Mouse (Mus musculus): ENCODE data around the gene Olfr1020.

Olfr1020 gene

DNA sequence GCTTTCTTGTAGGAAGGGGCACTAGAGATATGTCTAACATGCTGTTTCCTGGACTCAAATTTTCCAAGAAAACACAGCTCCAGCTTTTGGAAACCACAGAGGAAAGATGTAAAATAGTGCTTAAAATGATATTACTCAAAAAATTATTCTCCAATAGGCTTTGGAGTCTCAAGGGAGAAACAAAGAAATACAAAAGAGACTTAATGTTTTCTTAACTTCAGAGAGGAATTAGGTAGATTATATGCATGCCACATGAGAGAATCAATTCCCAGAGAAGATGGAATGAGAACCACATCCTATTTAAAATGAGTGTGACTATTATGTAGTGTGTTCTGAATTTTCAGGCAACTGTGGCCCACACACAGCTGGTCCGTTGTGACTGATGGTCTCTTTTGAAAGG is at the start of gene Olfr1020:
Olfr1020 (plus strand) TSS at position 301 of the 400 bp plus-strand sequence.
- in situ Hi-C loops (cut with MboI, MseI): no loop called here

DNA sequence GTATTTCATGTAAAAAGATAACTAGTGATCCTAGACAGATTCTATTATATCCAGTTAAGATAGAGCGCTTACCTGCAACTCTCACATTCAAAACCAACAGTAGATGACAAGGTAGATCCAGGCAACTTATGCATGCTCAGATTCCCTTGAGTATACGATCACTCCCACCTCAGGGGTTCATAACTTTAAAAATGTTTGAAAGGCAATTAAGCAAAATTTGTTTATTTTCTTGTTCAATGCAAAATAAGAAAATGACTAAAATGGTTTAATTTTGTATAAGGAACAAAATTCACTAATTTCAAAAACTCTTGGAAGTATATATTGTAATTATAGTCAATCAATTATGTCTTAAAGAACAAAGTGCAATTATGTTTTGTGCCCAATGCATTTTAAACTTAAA is 44.4 kb upstream of the Olfr1020 start, which contains the start of gene Olfr1016:
Olfr1016 (minus strand) TSS at position 101 of the 400 bp plus-strand sequence.
- in situ Hi-C loops (cut with MboI, MseI): no loop called here

DNA sequence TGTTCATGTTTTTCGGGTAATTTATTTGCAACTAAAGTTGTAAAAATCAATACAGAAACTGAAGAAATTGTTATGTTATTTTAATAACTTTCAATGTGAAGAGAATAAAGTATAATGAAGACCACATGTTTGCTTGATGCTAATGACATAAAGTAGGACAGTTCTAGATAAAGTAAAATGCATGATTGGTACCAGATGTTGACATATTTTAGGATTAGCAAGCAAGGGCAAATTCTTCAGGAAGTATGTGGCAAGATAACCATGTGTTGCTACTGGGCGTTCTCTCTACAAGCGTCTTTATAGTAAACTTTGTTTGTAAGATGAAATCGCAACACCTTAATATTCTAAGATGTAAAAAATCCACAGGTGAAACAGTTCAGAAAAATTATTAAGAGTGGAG is 42.3 kb upstream of the Olfr1020 start:
- in situ Hi-C loops (cut with MboI, MseI): no loop called here

DNA sequence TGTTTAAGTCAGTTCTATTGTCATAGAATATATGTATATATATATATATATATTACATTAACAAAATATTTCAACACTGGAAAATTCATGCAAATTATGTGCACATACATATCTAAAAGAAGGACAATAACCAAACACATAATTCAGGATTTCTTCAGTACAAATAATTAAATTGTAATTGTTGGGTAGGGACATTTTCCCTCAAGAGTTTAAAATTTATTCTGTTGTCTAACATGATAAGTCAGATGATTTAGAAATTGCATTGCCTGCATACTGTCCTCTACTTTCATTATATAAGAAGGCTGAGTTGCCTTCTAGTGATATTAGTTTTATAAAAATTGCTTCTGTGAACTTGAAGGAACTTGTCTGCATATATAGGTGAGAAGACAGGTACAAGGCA is 28.7 kb upstream of the Olfr1020 start, which contains the start of gene Olfr1018:
Olfr1018 (plus strand) TSS at position 301 of the 400 bp plus-strand sequence.
- in situ Hi-C loops (cut with MboI, MseI): no loop called here

DNA sequence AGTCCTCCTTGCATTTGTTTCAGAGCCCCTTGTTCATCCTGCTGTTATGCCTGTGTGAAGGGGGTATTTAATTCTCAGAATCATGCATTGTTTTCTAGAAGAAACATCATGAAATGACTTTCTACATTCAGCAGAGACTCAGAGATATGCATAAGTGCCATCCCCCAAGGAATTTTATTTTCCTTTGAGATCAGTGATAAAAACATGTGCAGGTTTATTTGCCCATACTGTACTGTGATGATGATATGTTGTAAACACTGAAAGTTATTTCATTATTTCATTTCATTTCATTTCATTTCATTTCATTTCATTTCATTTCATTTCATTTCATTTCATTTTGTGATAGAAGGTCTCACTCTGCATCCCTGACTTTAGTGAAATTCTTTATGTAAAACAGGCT is 1.4 kb upstream of the Olfr1020 start, which contains the start of gene Olfr1019:
Olfr1019 (minus strand) TSS at position 101 of the 400 bp plus-strand sequence.
- in situ Hi-C loops (cut with MboI, MseI): no loop called here

DNA sequence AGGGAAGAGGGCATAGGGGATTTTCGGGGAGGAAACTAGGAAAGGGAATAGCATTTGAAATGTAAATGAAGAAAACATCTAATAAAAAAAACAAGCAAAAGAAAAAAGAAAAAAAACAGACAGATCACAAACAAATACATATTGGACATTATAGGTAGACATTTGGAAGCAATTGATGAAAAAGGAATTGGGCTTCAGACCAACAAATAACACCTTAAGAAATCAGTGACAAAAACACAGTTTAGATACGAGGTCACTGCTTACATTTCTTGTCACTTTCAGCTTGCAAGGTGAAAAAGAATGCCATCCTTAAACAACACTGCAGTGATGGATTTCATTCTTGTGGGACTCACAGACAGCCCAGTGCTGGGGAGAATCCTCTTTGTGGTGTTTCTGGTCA is 21.5 kb downstream of the Olfr1020 start, which contains the start of gene Olfr1022:
Olfr1022 (plus strand) TSS at position 301 of the 400 bp plus-strand sequence.
- in situ Hi-C loops (cut with MboI, MseI): no loop called here

DNA sequence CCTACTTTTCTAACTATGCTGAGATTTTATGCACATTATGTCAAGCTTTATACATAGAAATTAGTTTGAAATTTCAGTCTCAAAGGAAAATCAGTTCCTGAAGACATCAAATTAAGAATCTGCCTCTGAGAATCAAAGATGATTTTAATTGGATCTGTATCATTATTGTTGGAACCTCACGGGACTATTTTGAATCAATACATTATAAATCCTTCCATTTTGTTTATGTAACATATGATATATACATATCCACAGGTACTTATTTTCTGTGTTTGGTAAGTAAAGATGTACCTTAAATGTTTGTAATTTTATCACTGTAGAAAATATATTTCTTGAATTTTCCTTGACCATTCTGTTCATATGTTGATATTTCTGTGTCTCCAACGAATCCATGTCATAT is 38.5 kb downstream of the Olfr1020 start, which contains the start of gene Olfr1023:
Olfr1023 (plus strand) TSS at position 301 of the 400 bp plus-strand sequence.
- in situ Hi-C loops (cut with MboI, MseI): no loop called here
